Mouse (Mus musculus) bone marrow macrophage, adult 2 months (primary cell): ENCODE measurements around the gene Dync1h1. TPM values are rescaled to one million over a fixed set of nuclear protein-coding genes. Genes with fewer than 3 reads are reported as not detected.
"Not testable (repeated sequence)": the region's sequence is repeated elsewhere in the genome, so short reads cannot be mapped to it uniquely, and the experiment has no call there.

Experiments
- H3K27ac ChIP-seq: 2 replicates; pipeline ENCODE4 v1.5.1; 2012; ENCODE audit warnings: low read depth, low read length; ENCODE audit not compliant: insufficient read depth
- H3K4me1 ChIP-seq: 2 replicates; pipeline ENCODE4 v1.6.1; 2012; ENCODE audit warnings: low read length; ENCODE audit not compliant: control insufficient read depth, insufficient read depth
- H3K4me3 ChIP-seq: 2 replicates; pipeline ENCODE4 v1.5.1; 2012; ENCODE audit warnings: mild to moderate bottlenecking, low read length, moderate library complexity; ENCODE audit not compliant: insufficient read depth
- CTCF ChIP-seq: IDR thresholded peaks from 2 replicates; pipeline ENCODE4 v1.5.1; 2012; ENCODE audit warnings: low read depth, mild to moderate bottlenecking, low read length, moderate library complexity
- POLR2A ChIP-seq: IDR thresholded peaks from 2 replicates; pipeline ENCODE4 v1.6.1; 2012; ENCODE audit warnings: mild to moderate bottlenecking, low read depth, low read length, borderline replicate concordance
- polyA plus RNA-seq: library from polyadenylated mRNA; stranded (reverse); fragments of >200 nt; gene quantifications from 2 replicates; pipeline ENCODE4 v1.2.4, GENCODE M21; 2012; ENCODE audit not compliant: missing spikeins, insufficient read depth, insufficient read length

The Dync1h1 gene
- polyA plus RNA-seq, 1 experiment = 104 TPM

DNA sequence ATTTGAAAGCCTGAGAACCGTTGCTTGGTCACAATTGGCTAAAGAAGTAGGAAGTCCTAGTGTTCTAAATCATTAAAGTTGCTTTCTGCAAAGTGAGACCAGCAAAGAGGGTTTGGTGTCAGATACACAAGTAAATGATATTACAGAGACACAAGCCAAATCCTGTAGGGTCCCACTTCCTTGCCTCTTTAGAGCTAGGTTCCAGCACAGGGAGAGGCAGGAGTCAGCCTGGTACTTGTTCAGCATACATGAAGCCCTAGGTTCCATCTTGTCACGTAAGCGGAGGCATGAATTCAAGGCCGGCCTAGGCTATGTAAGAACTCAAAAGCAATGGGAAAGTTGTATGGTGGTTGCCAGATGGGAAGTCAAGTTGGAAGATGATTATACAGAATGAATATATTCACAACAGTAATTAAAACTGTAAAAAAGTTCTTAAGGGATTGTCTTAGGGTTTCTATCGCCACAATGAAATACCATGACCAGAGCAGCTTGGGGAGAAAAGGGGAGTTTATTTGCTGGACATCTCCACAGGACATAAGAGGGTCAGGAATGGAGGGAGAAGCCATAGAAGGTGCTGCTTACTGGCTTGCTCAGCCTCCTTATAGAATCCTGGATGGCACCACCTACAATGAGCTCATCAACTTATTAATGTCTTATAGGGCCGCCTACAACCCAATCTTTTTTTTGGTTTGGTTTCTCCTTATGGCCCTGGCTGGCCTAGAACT, 88.8 kb downstream of the Dync1h1 start:
- TF ChIP-seq POLR2A (no peak), CTCF (no peak)
- Histone ChIP-seq H3K4me3 (no peak overlapping the region), H3K27ac (no peak overlapping the region), H3K4me1 (peaks cover 22% of the 10 kb centered on the region)

DNA sequence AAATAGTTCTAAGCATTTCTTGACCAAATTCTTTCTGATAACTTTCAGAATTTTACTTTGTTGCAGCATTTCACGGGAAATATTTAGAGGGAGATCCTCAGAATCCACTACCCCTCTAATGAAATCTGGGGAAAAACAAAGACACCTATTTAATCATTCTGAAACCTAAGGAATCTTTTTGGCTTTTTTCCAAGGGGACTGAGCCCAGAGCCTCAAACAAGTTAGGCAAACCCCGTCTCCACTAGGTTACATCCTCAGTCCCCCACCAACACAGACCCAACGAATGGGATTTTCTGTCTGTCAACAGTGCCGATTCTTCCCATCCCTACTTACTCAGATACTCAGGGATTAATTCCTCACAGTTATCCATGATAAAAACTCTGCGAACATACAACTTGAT, 92.1 kb downstream of the Dync1h1 start:
- H3K27ac ChIP-seq, H3K4me3 ChIP-seq: not testable (repeated sequence)
- H3K4me1 ChIP-seq = peaks cover 20% of the 10 kb centered on the region

DNA sequence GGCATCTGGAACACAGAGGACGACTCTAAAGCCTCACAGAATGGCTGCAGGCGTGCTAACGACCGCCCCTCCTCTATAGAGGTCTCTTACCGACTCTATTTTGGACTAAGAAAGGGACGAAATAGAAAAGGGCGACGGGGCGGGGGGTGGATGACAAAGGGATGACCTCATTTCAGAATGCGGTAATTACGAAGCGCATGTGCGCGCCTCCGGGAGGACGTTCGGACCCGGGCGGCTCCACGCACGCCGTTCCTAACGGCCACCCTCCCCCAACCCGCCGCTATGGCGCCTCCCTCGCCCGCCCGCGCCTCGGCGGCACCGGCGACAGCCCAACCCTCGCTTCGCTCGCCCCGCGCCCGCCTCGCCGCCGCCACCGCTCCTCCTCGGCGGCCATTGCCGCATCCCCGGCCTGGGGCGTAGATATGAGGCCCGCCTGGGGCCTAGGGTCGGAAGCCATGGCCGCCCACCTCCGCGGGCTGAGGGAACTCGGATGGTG, 94.5 kb downstream of the Dync1h1 start:
- peak overlapping the region; percentile 91 for H3K4me3 ChIP-seq
- no peak for TF ChIP-seq POLR2A
- no peak for TF ChIP-seq CTCF
- peaks cover 25% of the 10 kb centered on the region for H3K4me1 ChIP-seq
- H3K27ac ChIP-seq = peak overlapping the region; percentile 70

DNA sequence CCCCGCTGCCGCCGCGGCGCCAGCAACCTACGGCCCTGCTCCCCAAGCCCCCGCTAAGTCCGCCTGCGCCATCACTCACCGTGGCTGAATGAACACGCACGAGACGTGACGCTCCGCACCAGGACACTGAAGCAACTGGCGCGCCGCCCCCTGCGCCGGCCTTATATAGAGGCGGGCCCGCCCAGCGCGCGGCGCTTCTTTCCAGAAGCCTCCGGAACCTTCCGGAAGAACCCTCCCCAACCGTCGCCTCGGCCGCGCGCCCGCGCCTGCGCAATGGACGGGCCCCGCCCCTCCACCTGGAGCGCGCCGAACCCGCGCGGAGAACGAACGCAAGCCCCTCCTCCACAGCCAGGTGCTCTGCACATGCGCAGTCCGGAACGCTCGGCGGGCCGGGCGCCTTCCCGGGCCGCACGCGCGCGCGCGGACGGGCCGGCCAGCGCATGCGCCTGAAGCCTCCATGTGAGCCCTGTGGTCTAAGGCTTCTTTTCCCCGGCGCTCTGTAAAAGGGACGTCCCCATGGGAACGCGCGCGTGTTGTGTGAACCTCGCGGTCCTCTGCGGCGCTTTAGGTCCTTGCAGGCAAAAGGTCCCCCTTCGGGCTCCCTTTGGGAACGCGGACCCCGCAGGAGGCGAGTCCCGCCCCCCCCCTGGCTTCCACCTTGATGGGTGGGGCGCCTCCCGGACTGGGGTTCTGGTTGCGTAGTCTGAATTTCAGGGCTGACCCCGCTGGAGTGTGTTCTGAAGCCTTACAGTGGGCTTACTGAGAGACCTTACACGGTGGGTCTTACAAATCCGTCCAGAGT, 95.1 kb downstream of the Dync1h1 start:
- H3K27ac ChIP-seq = peak overlapping the region; percentile 70
- peaks cover 31% of the 10 kb centered on the region for H3K4me1 ChIP-seq
- TF ChIP-seq CTCF (no peak), POLR2A (peak; percentile 89; the same call in 1 of the 2 replicates)
- H3K4me3 ChIP-seq = peak overlapping the region; percentile 91

DNA sequence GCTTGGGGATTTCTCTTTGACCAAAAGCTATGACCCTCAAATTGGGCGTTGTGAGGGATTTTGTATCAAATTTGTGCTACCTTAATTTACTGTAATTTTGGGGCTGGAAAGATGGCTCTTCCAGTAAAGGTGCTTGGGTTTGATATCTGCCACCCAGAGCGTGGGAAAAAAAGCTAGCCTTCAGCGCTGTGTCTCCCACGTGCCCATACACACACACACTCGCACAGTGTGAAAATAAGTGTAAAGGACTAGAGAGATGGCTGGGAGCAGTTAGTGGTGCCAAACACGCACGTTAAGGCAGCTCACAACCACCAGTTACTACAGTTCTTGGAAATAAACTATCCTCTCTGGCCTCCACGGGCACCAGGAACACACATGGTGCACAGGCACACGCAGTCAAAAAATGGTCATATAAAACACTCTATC, 95.7 kb downstream of the Dync1h1 start:
- H3K4me3 ChIP-seq = peak overlapping the region; percentile 70
- H3K4me1 ChIP-seq = peaks cover 37% of the 10 kb centered on the region
- no peak; the same call in 1 of the 2 replicates for TF ChIP-seq CTCF
- no peak for TF ChIP-seq POLR2A
- peak overlapping the region; percentile 67 for H3K27ac ChIP-seq

DNA sequence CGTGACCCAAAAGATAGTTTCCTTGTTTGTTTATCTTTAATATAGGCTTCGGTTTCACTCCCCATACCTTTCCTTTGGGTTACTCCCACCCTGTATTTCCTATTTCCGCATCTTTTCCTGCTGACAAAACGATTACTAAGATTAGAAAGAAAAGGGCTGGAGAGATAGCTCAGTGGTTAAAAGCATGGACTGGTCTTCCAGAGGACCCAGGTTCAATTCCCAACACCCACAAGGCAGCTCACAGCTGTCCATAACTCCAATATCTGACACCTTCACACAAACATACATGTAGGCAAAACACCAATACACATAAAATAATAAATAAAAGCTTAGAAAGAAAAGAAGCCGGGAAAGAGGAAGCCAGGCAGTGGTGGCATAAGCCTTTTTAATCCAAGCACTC, 96.2 kb downstream of the Dync1h1 start:
- no peak overlapping the region for H3K27ac ChIP-seq
- TF ChIP-seq POLR2A (no peak), CTCF (no peak)
- no peak overlapping the region for H3K4me3 ChIP-seq
- peaks cover 42% of the 10 kb centered on the region for H3K4me1 ChIP-seq

DNA sequence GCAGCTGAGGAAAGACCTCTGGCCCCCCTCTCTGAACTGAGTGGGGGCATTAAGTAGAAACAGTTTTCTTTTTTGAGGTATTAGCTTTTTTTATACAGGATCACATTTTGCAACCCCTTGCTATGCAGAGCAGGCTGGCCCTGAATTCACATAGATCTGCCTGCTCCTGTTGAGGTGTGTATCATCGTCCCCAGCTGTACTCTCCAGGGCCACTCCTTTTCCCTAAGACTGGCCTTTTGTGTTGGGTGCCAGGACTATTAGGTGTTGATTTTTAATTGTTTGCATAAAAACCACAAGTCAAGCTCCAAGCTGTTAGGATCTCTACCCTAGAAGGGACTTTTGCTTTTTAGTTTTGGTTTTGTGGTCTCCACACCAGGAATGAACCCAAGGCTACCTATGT, 96.8 kb downstream of the Dync1h1 start:
- H3K4me3 ChIP-seq = no peak overlapping the region
- H3K27ac ChIP-seq = no peak overlapping the region
- TF ChIP-seq CTCF (no peak), POLR2A (no peak)
- H3K4me1 ChIP-seq = peaks cover 45% of the 10 kb centered on the region

DNA sequence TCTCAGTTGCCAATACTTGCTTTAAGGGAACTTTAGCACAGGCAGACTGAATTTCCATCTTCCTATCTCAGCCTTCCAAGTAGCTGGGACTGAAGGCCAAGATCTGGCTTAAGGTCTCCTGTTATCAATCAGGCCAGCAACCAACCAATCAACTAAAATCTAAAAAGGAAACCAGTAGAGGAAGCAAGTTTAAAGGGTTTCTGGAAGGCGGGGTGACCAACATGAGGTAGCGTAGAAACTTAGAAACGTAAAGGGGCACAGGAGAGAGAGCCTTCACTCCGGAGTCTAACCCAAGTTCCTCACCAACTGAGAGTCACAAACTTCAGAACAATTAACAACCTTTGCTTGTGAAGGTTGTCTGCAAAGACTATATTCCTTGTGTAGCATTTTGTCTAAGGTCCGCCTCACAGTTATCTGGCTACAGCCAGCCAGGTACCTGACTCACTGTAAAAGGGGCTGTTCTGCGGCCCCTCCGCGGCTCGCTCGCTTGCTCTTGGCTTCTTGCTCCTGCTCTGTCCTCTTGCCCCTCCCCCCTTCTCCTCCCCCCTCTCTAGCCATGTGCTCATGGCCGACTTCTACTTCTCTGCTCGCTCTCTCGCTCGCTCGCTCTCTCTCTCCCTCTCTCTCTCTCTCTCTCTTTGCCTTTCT, 97.4 kb downstream of the Dync1h1 start:
- Histone ChIP-seq H3K4me3 (no peak overlapping the region), H3K27ac (no peak overlapping the region), H3K4me1 (peaks cover 49% of the 10 kb centered on the region)
- TF ChIP-seq CTCF = no peak
- no peak for TF ChIP-seq POLR2A

DNA sequence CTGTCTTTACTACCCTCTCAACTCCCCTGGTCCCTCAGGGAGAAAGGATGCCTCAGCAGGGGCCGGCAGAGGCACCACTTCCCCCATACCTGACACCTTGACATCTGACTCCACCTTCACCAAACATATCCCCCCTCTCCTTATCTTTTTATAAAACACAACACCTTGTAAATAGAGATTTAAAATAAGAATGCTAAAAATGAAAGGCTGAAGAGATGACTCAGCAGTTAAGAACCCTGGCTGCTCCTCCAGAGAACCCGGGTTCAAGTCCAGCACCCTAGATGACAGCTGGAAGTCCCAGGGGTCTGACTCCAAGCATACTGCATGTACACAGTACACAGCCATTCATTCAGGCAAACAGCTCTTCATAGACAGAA, 97.9 kb downstream of the Dync1h1 start:
- H3K27ac ChIP-seq = no peak overlapping the region
- peaks cover 54% of the 10 kb centered on the region for H3K4me1 ChIP-seq
- TF ChIP-seq CTCF = no peak
- TF ChIP-seq POLR2A = no peak
- no peak overlapping the region for H3K4me3 ChIP-seq

DNA sequence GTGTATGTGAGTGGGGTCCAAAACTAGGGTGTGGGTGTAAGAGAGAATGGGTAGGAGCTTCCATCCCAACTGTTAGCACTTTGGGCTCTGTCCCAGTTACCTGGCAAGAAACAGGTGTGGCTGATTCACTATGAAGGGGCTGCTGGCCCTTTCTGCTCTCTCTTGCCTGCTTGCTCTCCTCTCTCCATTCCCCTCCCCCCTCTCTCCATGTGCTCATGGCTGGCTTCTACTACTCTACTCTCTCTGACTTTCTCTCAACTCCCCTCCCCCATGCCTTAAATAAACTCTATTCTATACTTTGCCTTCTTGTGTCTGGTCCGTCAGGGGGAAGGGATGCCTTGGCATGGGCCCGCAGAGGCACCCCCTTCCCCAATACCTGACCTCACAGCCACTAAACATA, 99.5 kb downstream of the Dync1h1 start:
- no peak for TF ChIP-seq POLR2A
- TF ChIP-seq CTCF = no peak
- peaks cover 63% of the 10 kb centered on the region for H3K4me1 ChIP-seq
- H3K27ac ChIP-seq = no peak overlapping the region

DNA sequence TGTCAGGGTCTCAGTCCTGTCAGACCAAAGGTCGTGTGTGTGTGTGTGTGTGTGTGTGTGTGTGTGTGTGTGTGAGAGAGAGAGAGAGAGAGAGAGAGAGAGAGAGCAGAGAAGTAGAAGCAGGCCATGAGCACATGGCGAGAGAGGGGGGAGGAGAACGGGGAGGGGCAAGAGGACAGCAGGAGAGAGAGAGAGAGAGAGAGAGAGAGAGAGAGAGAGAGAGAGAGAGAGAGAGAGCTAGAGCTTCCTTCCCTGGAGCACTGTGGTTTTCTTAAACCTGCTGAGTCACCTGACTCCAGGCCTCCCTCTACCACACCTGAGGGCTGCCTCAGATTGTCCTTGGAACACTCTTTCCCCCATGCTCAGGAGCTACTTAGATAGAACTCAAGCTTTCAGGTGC, 100.1 kb downstream of the Dync1h1 start:
- H3K4me3 ChIP-seq, H3K27ac ChIP-seq: not testable (repeated sequence)
- peaks cover 68% of the 10 kb centered on the region for H3K4me1 ChIP-seq

More for the DNA sequence above, 99.5 kb downstream of the Dync1h1 start:
- no peak overlapping the region for H3K4me3 ChIP-seq
